1 mouse cellular context compared by ENCODE assay signal in genomic region chr19:6363411-6364240, GRCm38 (mm10).
TF ChIP-seq lines count a peak whose summit lies in the region.

Gene Sf1, plus strand, starts transcription at chr19:6363690.

TF ChIP-seq in MEL, 35 proteins besides CTCF, POLR2A, EP300 and RAD21 (continued from another document):
- peak; percentile 99 for TF ChIP-seq NRF1 (IDR thresholded peaks at IDR 0.05; ENCODE audit: insufficient read depth, low read depth, low read length, poor library complexity, severe bottlenecking)
- no peak for TF ChIP-seq RCOR1 (IDR thresholded peaks at IDR 0.05; ENCODE audit: low read depth, low read length)
- no peak for TF ChIP-seq TAL1 (IDR thresholded peaks at IDR 0.05; ENCODE audit: low read length)
- peak; percentile 91 for TF ChIP-seq ELF1 (IDR thresholded peaks at IDR 0.05; ENCODE audit: low read depth, low read length)
